Mouse (Mus musculus): Measurements from ENCODE around the gene Ctxn1.
A peak's percentile ranks its signal among the peaks of the same experiment; 100 is the strongest.
"Not testable (repeated sequence)": the region's sequence is repeated elsewhere in the genome, so short reads cannot be mapped to it uniquely, and the experiment has no call there.

The Ctxn1 gene

GRCm38 (mm10) chr8:4259125-4259804, at the start of gene Ctxn1:
Gene Ctxn1, minus strand, starts transcription at chr8:4259274.
- peak; percentile 93 for DNase-seq

DNA sequence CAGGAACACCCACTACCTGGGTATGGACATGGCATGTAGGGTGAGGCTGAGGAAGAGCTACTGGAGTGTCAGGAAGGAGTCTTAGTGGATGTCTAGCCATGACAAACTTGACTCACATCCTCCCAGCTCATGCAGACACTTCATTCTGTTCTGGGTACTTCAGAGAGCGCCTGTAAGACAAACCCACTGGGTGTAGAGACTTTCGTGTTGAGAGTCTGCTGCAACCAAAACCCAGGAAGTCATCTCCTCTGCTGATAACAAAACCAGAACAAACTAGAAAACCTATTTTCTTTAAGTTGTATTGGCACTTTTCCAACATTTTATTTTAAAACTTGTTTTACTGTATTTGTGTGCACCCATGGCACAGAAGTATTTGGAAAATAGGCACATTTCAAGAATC, 46.8 kb upstream of the Ctxn1 start:
- DNase-seq: no peak

DNA sequence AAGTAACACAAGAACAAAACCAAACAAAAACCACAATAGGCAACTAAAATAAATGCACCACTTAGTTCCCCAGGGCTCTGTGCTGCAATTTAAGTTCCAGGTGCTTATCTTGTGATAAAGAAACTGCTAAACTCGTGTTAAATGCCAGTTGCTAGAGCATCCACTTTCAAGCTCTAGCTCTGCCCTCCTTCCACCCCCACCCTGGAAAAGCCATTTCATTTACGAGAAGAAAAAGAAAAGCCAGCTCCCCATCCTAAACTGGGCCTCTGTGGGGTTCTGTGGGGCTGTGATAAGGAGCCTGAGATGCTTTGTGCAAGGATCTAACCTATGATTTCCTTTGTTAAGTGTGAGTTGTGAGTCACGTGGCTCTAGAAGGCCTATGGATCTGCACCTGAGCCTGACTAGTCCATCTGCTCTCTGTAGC, 45.1 kb upstream of the Ctxn1 start:
- DNase-seq: no peak

GRCm38 (mm10) chr8:4297822-4298221, 38.7 kb upstream of the Ctxn1 start:
- DNase-seq: no peak

- no peak for DNase-seq
Observed at GRCm38 (mm10) chr8:4292738-4293137, 33.7 kb upstream of the Ctxn1 start.

- DNase-seq: no peak
Observed at GRCm38 (mm10) chr8:4276111-4276465, 17.0 kb upstream of the Ctxn1 start.

- DNase-seq: peak; percentile 93
Observed at GRCm38 (mm10) chr8:4275275-4276110, 16.4 kb upstream of the Ctxn1 start, which contains the start of gene Timm44. Gene Timm44, minus strand, starts transcription at chr8:4275913.

DNA sequence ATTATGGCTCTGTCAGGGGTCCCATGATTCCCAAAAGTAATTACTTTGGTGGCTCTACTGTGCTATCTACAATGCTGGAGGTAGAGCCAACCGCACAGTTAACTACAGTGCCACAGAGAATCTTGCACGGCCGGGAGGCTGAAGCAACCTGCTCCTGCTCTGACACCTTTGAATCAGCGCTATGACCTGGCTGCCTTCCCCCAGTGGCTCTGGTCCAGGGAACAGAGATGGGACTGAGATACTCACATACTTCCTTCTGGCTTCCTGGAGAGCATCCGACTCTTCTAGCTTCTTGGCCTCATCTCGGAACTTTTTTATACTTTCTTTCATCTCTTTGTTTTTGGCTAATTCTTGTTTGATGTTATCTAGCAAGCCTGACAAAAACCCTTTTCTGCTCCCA, 10.5 kb upstream of the Ctxn1 start:
- DNase-seq: no peak

DNA sequence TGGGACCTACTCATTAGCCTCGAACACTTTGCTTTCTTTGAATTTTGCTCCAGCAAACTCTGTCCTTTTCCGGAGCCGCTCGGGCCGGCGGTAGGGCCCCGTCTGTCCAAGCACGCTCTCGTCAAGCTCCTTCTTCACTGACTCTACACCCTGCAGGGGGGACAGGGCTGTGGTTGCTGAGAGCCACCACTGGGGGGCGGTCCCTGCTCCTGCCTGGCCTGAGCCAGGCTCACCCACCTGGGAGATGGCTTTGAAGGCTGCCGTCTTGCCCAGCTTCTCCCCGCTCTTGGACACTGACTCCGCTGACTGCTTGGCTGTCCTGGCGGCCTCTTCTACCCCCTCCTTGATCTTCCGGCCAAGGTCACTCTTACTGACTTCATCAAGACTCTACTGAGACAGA, 8.6 kb upstream of the Ctxn1 start:
- DNase-seq: no peak

- DNase-seq: no peak
Observed at GRCm38 (mm10) chr8:4265160-4265914, 6.3 kb upstream of the Ctxn1 start.

DNA sequence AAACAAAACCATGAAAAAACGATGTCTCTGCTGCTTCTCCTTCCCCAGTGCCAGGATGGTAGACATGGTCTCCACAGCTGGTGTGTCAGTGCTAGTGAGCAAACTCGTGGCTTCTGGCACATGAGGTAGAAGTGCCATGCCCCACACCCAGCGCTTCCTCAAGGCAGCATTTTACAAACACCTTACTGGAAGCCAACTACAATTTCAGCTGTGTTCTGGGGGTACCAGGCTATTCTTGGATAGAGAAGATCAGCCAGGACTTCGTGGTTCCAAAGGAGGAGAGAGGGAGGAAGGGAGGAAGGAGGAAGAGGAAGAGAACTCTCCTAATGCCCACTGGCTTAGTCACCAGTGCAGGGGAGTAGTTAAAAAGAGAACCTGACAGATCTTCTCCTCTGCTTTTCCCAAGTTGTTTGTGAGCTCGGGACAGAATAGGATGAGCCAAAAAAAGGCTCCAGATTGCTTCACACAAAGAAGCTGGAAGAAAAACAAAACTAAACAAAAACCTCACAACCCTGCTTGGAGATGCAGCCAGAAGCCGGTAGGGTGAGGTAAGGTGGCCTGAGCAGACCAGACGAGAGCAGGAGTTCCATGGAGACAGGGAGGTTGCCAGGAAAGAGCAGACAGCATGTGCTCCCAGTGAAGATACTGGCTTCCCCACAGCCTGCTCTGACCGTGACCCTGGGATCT, 4.2 kb upstream of the Ctxn1 start:
- DNase-seq: no peak

- DNase-seq: no peak
Observed at GRCm38 (mm10) chr8:4259805-4260170, 714 bp upstream of the Ctxn1 start.

- DNase-seq: peak; percentile 43
Observed at GRCm38 (mm10) chr8:4258678-4259077, 396 bp downstream of the Ctxn1 start.

GRCm38 (mm10) chr8:4258233-4258632, 841 bp downstream of the Ctxn1 start:
- peak; percentile 54 for DNase-seq

DNA sequence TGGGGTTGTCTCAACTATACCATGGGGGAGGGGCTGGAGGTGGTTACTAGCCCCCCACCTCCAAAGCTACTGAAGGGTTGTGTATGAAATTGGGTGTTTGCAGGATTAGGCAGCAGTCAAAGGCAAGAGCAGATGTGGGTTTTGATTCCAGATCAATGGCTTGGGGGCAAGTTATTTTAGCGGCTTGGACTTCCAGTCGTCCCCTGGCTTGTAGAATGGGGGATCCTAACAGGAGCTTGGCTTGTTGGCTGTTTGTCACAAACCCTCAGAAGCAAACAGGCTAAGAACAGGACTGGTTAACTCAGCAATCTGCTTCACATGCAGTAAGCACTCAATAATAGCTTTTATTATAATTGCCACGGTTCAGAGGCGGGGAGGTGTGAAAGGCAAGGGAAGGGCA, 1.7 kb downstream of the Ctxn1 start:
- no peak for DNase-seq

DNA sequence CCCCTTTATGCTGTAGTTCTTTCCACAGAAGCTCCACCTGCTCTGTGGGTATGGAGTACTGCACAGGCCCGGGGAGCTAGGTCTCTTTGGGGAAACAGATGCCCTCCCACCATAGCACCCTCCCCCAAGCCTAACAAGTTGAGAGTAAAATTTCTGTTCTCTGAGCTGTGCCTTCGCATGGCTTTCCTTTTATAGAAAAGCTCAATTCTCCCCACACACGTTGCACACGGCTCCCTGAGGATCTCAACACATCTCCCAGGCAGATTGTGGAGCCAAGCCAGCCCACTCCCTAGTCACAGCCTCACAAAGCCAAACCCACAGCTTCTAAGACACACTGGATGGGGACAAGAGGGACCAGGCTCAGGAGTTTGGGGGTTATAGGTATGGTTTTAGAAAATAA, 2.2 kb downstream of the Ctxn1 start:
- DNase-seq: no peak

DNA sequence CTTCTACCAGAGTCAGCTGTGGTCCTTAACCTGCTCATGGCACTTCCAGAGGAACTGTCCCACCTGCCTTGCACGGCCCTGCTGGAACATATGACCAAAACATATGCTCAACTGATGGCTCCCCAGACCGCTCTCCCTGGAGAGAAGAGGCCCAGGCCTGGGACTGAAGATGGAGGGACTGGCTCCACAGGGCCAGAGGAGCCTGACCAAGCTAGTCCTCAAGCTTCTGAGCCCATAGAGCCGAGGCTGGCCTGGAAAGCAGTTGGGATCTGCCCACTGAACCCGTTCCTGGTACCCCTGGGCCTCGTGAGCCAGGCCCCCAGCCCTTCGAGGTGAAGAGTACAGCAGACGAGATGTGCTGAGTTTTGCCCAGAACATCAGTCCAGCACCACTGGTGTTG, 3.6 kb downstream of the Ctxn1 start:
- not testable (repeated sequence) for DNase-seq

GRCm38 (mm10) chr8:4254001-4254400, 5.1 kb downstream of the Ctxn1 start:
- peak; percentile 83 for DNase-seq

GRCm38 (mm10) chr8:4252934-4253841, 5.9 kb downstream of the Ctxn1 start, which contains the start of gene Snapc2:
Gene Snapc2, plus strand, starts transcription at chr8:4253080.
- DNase-seq: peak; percentile 94

DNA sequence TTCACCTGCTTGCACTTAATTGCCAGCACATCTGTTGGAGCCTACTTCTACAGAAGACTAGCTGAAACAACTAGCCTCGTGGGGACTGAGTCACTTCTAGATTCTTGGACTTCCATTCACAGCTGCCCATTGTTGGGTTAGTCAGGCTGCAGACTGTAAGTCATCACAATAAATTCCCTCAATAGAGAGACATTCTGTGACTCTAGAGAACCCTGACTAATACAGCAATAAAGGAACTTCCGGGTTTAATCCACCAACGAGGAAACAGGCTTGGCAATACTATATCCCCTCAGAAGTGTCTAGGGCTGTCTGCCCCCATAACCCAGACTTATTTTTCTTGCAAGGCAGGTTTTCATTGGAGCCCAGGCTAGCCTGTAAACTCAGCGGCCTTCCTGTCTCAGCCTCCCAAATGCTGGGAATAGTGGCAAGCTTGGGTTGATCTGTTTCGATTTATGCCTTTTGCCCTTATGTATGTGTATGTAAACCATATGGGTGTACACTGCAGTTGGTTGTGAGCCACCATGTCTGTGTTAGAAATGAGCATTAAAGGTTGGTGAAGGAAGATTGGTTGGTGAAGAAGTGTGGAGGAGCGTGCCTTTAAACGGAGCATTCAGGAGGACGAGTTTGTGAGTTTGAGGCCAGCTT, 6.8 kb downstream of the Ctxn1 start:
- no peak for DNase-seq

DNA sequence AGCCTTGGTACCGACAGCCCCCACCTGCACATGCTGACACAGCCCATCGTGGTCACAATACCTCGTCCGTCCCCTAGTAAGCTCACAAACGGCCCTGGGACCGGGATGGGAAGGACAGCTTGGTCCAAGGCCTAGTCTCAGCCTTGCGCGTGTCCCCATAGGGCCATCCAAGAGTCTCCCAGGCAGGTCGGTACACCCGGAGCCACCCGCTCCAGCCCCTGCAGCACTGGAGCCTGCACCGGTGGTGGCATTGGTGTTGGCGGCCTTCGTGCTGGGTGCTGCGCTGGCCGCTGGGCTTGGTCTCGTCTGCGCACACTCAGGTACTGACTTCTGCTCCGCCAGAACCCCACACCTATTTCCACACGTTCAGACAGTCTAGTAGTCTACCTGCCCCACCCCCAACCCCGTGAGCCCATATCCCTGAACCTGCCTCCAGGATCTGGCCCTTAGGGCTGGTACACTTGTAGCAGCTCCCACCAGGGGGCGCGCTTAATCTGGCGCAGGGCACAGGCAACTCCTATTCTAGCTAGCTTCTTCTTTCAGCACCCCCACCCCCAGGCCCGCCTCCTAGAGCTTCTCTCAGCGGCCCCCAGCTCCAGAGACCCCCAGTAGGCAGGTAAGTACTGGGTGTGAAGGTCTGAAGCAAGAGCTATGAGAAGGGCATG, 8.6 kb downstream of the Ctxn1 start:
- DNase-seq: peak; percentile 75

All from kidney, adult 11 months (tissue).